Mouse (Mus musculus): ENCODE results near the gene Vezf1. TPM values are rescaled to one million over a fixed set of nuclear protein-coding genes. Genes with fewer than 3 reads are reported as not detected.

Vezf1 gene
- total RNA-seq, 2 experiments from 2014 or later = 76.5 to 87.2 TPM

DNA sequence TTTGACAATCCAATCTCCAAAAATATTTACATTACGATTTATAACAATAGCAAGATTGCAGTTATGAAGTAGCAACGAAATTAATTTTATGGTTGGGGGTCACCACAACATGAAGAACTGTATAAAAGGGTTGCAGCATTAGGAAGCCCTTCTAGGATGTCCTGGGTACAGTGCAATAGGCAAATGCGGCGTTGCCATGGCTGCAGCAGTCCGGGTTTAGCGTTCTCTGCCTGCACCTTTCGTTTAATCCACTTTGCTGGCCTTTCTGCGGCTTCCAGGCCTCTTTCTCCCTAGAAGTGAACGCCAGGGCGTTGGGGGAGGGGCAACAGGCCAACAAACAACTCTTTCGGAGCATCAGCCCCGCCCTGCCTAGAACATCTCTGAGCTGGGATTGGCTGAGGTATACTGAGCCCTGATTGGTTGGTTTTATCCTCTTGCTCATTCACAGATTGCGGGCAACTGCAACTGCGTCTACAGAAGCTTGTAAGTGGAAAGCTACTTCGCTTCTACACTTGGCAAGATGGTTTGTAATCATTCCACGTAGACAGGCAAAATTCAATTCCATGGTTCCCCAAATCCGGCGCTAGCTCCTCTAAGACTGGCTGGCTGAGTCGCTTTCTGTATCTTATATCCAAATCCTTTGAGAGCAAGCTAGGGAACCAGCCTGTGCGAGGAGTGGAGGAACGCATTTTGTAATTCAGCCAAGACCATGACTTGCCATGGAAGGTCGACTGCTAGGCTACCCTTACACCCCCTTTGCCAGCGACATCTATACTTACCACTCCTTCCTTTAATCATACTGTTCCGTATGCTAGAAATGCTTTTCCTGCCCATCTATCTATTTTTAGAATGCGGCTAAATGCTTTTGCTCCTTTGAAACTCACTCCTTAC, 18.9 kb downstream of the Vezf1 start:
- TF ChIP-seq CTCF (IDR thresholded peaks at IDR 0.05) = no peak
- peak; percentile 95 for DNase-seq
- intact Hi-C loops (cut with DNase I) = no loop called here
- H3K27ac ChIP-seq = peak overlapping the region; percentile 87
- H3K4me3 ChIP-seq = peak overlapping the region; percentile 68

- intact Hi-C loops (cut with DNase I) = no loop called here
- TF ChIP-seq CTCF (IDR thresholded peaks at IDR 0.05) = no peak
- no peak overlapping the region for H3K27ac ChIP-seq
- no peak overlapping the region for H3K4me3 ChIP-seq
- DNase-seq = no peak
These were observed 21.1 kb downstream of the Vezf1 start for GRCm38 (mm10) chr11:88089150-88089549.

DNA sequence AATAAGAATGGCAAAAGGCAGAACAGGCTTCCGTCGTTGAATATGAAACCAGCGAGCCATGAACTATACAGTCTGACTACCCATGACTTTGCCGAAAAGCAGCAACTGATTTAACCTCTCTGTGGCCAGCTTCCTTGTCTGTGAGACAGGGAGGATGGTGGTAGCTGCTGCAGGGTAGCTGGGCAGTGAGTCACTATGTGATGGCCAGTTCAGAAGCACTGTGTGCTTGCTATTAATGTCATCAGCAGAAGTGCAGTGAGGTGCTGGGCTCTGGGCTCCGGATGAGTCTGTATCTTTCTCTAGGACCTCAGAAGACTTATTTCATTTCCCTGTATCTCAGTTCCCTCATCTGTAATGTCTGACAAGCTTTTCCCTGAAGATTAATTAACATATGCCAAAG, 22.2 kb downstream of the Vezf1 start:
- no peak for TF ChIP-seq CTCF (IDR thresholded peaks at IDR 0.05)
- intact Hi-C loops (cut with DNase I) = no loop called here
- no peak for DNase-seq

GRCm38 (mm10) chr11:88091949-88092348, 23.9 kb downstream of the Vezf1 start:
- DNase-seq = no peak
- Histone ChIP-seq H3K27ac (no peak overlapping the region), H3K4me3 (no peak overlapping the region)
- TF ChIP-seq CTCF (IDR thresholded peaks at IDR 0.05) = no peak
- intact Hi-C loops (cut with DNase I) = no loop called here

More for the DNA sequence above, 22.2 kb downstream of the Vezf1 start:
- H3K27ac ChIP-seq = no peak overlapping the region
- H3K4me3 ChIP-seq = no peak overlapping the region

GRCm38 (mm10) chr11:88097173-88097572, 29.1 kb downstream of the Vezf1 start:
- intact Hi-C loops (cut with DNase I) = no loop called here
- H3K27ac ChIP-seq = peak overlapping the region; percentile 99
- peak; percentile 64 for DNase-seq
- H3K4me3 ChIP-seq = peak overlapping the region; percentile 95
- no peak for TF ChIP-seq CTCF (IDR thresholded peaks at IDR 0.05)

GRCm38 (mm10) chr11:88098021-88098729, 30.1 kb downstream of the Vezf1 start, which contains the start of gene Cuedc1:
Gene Cuedc1, plus strand, starts transcription at chr11:88098058.
- DNase-seq = peak; percentile 32
- H3K4me3 ChIP-seq = peak within 1 kb of the TSS; percentile 95
- TF ChIP-seq CTCF (IDR thresholded peaks at IDR 0.05) = no peak
- peak within 1 kb of the TSS; percentile 99 for H3K27ac ChIP-seq
- intact Hi-C loops (cut with DNase I) = loop anchor here (2.0 kb wide), 1 partner anchor 29 kb away; the partner anchor contains the start of gene Vezf1

DNA sequence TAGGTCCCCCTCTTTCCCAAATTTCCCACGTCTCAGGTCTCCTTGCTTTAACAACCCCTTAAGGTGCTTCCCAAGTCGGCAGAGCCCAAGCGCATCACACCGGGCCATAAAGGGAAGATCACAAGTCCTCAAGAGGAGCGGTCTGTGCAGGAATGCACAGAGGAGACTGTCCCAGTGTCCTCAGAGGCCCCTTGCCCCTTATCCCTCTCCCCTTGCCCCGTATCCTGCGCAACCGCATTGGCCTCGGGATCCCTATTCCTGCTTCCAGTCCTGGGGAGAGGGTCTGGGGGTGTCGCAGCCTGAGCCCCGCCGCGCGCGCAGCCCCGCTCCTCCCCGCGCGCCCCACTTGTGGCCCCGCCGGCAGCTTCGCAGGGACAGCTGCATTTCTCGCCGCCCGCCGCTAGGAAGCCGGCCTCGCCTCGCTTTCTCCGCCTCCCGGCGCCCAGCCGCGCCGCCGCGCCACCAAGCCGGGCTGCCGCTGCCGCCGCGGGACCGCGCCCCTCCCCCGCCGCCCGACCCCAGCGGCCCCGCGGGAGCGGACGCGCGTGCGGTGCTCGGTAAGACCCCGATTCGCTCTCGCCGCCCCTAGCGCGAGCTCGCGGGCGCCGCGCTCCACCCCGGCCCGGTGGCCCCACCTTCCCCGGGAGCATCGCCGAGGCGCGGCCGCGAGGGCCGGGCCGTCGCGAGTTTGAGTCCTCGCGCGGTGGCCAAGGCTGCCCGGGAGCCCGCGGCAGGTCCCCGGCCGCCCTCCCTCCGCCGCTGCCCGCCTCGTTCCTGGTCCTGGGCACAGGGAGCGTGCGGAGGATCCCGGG, 30.9 kb downstream of the Vezf1 start:
- H3K4me3 ChIP-seq = peak overlapping the region; percentile 95
- intact Hi-C loops (cut with DNase I) = loop anchor here (2.0 kb wide), 1 partner anchor 30 kb away; the partner anchor contains the start of gene Vezf1
- peak overlapping the region; percentile 99 for H3K27ac ChIP-seq
- DNase-seq = peak; percentile 91
- TF ChIP-seq CTCF (IDR thresholded peaks at IDR 0.05) = peak; percentile 68

DNA sequence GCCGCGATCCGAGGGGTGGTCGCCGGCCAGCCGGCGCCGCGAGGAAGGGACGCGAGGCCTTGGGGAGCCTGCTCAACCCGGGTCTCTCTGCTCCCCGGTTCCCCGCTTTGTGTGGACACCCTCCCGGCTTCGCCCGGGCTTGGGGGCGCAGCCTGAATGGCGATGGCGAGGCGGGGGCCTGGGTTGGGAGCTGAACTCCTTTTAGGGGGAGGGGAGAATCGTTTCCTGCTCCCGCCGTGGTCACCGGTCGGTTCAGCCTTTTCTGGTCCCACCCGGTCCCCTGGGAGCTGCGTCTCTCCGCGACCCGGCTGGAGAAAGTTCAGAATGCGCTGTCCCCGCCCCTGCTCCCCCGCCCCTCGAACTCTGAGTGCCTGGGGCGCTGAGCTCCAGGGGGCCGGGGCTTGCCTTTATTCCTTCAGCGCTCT, 31.5 kb downstream of the Vezf1 start:
- no peak for TF ChIP-seq CTCF (IDR thresholded peaks at IDR 0.05)
- peak overlapping the region; percentile 95 for H3K4me3 ChIP-seq
- peak; percentile 92 for DNase-seq
- intact Hi-C loops (cut with DNase I) = loop anchor here (2.0 kb wide), 1 partner anchor 31 kb away; the partner anchor contains the start of gene Vezf1
- H3K27ac ChIP-seq = peak overlapping the region; percentile 99

DNA sequence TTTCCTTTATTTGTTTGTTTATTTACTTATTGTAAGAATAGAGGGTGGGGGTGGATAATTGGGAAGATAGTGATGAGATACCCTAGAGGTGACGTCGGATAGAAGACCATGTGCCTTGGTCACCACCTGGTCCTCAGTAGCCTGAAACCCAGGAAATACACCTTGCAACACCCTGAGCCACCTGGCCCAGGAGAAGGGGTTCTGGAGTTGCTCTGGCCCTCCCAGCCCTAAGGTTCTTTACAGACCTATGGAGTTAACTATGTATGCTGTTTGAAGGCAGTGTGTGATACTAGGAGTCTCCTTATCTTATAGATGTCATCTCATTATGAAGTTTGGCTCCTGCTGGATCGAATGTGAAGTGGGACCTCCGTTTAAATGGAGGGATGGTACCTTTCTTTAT, 32.1 kb downstream of the Vezf1 start:
- intact Hi-C loops (cut with DNase I) = no loop called here
- TF ChIP-seq CTCF (IDR thresholded peaks at IDR 0.05) = no peak
- Histone ChIP-seq H3K27ac (peak overlapping the region; percentile 99), H3K4me3 (peak overlapping the region; percentile 95)
- no peak for DNase-seq

DNA sequence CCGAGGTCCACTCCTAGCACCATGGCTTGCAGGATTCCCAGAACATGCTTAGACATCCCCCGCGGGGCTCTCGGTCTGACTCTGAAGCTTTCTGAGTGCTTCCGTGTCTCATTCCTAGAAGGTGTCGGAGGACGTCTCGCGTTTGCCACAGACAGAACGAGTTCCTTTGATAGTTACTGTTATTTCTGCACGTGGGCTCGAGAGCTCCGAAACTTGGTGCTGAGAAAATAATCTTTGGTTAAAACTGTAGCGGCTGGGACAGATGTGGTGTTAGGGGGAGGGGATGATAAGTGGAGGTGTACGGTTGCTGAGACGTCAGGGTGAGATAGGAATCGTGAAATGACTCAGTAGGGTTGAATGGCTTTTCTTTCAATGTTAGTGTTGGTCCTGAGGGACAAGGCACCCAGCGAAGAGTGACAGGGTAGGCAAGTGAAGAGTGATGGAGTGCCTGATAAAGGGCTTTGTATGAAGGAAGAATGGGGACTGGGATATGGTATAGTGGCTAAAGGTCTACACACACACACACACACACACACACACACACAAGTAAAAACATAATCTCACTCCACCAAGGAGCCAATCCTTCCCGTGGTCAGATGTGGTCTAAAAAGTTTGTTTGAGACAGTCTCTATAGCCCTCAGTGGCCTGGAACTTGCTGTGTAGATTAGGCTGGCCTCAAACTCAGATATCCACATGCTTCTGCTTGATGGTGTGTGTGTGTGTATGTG, 35.3 kb downstream of the Vezf1 start:
- no peak overlapping the region for H3K4me3 ChIP-seq
- intact Hi-C loops (cut with DNase I) = no loop called here
- TF ChIP-seq CTCF (IDR thresholded peaks at IDR 0.05) = no peak
- H3K27ac ChIP-seq = no peak overlapping the region
- DNase-seq = no peak

DNA sequence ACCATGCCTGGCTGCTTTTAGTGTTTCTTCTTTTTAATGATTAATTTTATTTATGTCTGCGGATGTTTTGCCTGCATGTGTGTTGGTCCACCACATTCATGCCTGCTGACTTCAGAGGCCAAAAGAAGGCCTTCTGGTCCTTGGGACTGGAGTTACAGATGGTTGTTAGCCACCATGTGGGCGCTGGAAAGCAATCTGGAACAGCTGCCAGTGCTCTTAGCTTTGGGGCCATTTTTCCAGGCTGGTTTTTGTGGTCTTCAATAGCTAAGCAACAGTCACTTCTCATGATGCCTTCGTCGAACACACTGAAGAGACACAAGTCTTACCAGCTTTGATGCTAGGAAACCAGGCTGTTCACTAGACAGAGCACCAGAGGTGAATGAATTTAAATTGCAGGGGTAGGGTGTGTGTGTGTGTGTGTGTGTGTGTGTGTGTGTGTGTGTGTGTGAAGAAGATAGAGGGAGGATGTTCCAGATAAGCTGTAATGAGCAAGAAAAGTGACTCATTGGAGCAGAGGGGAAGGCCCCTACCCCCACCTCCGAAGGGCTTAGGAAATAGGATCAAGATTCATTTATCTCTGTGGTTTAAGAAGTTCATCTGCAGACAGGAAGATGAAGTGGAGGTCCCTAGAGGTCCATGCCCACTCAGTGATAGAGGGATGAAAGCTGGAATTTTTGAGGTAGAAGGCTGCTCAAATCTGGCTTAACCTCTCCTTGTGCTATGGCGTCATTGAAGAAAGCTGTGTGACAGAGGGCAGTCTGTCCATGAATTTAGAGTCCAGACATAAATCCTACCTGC, 37.6 kb downstream of the Vezf1 start:
- Histone ChIP-seq H3K27ac (peak overlapping the region; percentile 40), H3K4me3 (no peak overlapping the region)
- DNase-seq = no peak
- intact Hi-C loops (cut with DNase I) = no loop called here
- TF ChIP-seq CTCF (IDR thresholded peaks at IDR 0.05) = no peak
